Mouse (Mus musculus): ENCODE measurements around the gene Sprr3. TPM values are rescaled to one million over a fixed set of nuclear protein-coding genes. Genes with fewer than 3 reads are reported as not detected.
"Not testable (repeated sequence)": the region's sequence is repeated elsewhere in the genome, so short reads cannot be mapped to it uniquely, and the experiment has no call there.

Gene Sprr3
- not detected in 2 replicates for total RNA-seq (2021)
- long read RNA-seq, experiment 1 = 0 reads
- long read RNA-seq, experiment 2 = 0 reads

GRCm38 (mm10) chr3:92458620-92459019 lies at the start of gene Sprr3:
Sprr3 (minus strand) TSS chr3:92458720.
- DNase-seq = no peak

- no peak for DNase-seq
Observed at GRCm38 (mm10) chr3:92508185-92508584, 49.7 kb upstream of the Sprr3 start.

GRCm38 (mm10) chr3:92503528-92503927 lies 45.0 kb upstream of the Sprr3 start:
- DNase-seq = no peak

GRCm38 (mm10) chr3:92500393-92500792 lies 41.9 kb upstream of the Sprr3 start, which contains the start of gene Sprr4:
Sprr4 (minus strand) TSS chr3:92500493.
- DNase-seq = no peak

GRCm38 (mm10) chr3:92490262-92490661 lies 31.7 kb upstream of the Sprr3 start:
- not testable (repeated sequence) for DNase-seq

GRCm38 (mm10) chr3:92486307-92486706 lies 27.8 kb upstream of the Sprr3 start:
- DNase-seq = no peak

- peak; percentile 22 for DNase-seq
Observed at GRCm38 (mm10) chr3:92485863-92486262, 27.3 kb upstream of the Sprr3 start, which contains the start of gene Sprr1a. Sprr1a (minus strand) TSS chr3:92485895.

- DNase-seq = peak; percentile 13
Observed at GRCm38 (mm10) chr3:92481249-92481648, 22.7 kb upstream of the Sprr3 start.

- no peak for DNase-seq
Observed at GRCm38 (mm10) chr3:92470111-92470510, 11.6 kb upstream of the Sprr3 start.

GRCm38 (mm10) chr3:92467424-92467823 lies 8.9 kb upstream of the Sprr3 start:
- no peak for DNase-seq

GRCm38 (mm10) chr3:92466576-92466975 lies 8.1 kb upstream of the Sprr3 start:
- no peak for DNase-seq

GRCm38 (mm10) chr3:92455151-92455550 lies 3.4 kb downstream of the Sprr3 start:
- DNase-seq = no peak

- no peak for DNase-seq
Observed at GRCm38 (mm10) chr3:92440177-92440576, 18.3 kb downstream of the Sprr3 start.

- no peak for DNase-seq
Observed at GRCm38 (mm10) chr3:92438689-92439088, 19.8 kb downstream of the Sprr3 start, which contains the start of gene Sprr1b. Sprr1b (minus strand) TSS chr3:92438789.

- DNase-seq = no peak
Observed at GRCm38 (mm10) chr3:92432282-92432681, 26.2 kb downstream of the Sprr3 start, which contains the start of gene Sprr2k. Sprr2k (plus strand) TSS chr3:92432582.

- DNase-seq = no peak
Observed at GRCm38 (mm10) chr3:92429323-92429722, 29.2 kb downstream of the Sprr3 start, which contains the start of gene Gm9774. Gm9774 (minus strand) TSS chr3:92429423.

- DNase-seq = no peak
Observed at GRCm38 (mm10) chr3:92417782-92418181, 40.7 kb downstream of the Sprr3 start, which contains the start of gene Sprr2j-ps. Sprr2j-ps (plus strand) TSS chr3:92418082.

GRCm38 (mm10) chr3:92407691-92408090 lies 50.8 kb downstream of the Sprr3 start, which contains the start of gene Sprr2i:
Sprr2i (plus strand) TSS chr3:92407991.
- no peak for DNase-seq

Other genes starting within 250 kb of the Sprr3 start
- not detected in 2 replicates for gene Sprr2a1, start 242.9 kb downstream of the Sprr3 start, total RNA-seq (2021)
- gene Sprr2a2, start 242.8 kb downstream of the Sprr3 start, total RNA-seq (2021) = not detected in 2 replicates
- gene Sprr2a3, start 173.3 kb downstream of the Sprr3 start, total RNA-seq (2021) = not detected in 2 replicates
- gene Sprr2b, start 142.1 kb downstream of the Sprr3 start, total RNA-seq (2021) = not detected in 2 replicates
- gene Sprr2d, start 119.6 kb downstream of the Sprr3 start, total RNA-seq (2021) = not detected in 2 replicates
- not detected in 2 replicates for gene Sprr2e, start 106.6 kb downstream of the Sprr3 start, total RNA-seq (2021)
- gene Sprr2f, start 93.5 kb downstream of the Sprr3 start, total RNA-seq (2021) = not detected in 2 replicates
- not detected in 2 replicates for gene Sprr2h, start 73.0 kb downstream of the Sprr3 start, total RNA-seq (2021)
- gene Sprr2i, start 50.7 kb downstream of the Sprr3 start, total RNA-seq (2021) = not detected in 2 replicates
- gene Sprr2j-ps, start 40.6 kb downstream of the Sprr3 start, total RNA-seq (2021) = not detected in 2 replicates
- 1.6 and 7.1 TPM in 2 replicates for gene Gm9774, start 29.3 kb downstream of the Sprr3 start, total RNA-seq (2021)
- gene Sprr2k, start 26.1 kb downstream of the Sprr3 start, total RNA-seq (2021) = not detected in 2 replicates
- not detected in 2 replicates for gene Sprr1b, start 19.9 kb downstream of the Sprr3 start, total RNA-seq (2021)
- not detected in 2 replicates for gene Sprr1a, start 27.2 kb upstream of the Sprr3 start, total RNA-seq (2021)
- not detected in 2 replicates for gene Sprr4, start 41.8 kb upstream of the Sprr3 start, total RNA-seq (2021)
- not detected in 2 replicates for gene 2310046K23Rik, start 75.8 kb upstream of the Sprr3 start, total RNA-seq (2021)
- not detected in 2 replicates for gene Ivl, start 115.0 kb upstream of the Sprr3 start, total RNA-seq (2021)
- not detected in 2 replicates for gene Smcp, start 130.3 kb upstream of the Sprr3 start, total RNA-seq (2021)
- gene 2210017I01Rik, start 148.8 kb upstream of the Sprr3 start, total RNA-seq (2021) = not detected in 2 replicates
- gene Lce6a, start 162.9 kb upstream of the Sprr3 start, total RNA-seq (2021) = not detected in 2 replicates
- gene Lce1a1, start 189.6 kb upstream of the Sprr3 start, total RNA-seq (2021) = not detected in 2 replicates
- gene Lce1b, start 198.2 kb upstream of the Sprr3 start, total RNA-seq (2021) = not detected in 2 replicates
- not detected in 2 replicates for gene Lce1a2, start 211.6 kb upstream of the Sprr3 start, total RNA-seq (2021)
- gene Lce1c, start 220.5 kb upstream of the Sprr3 start, total RNA-seq (2021) = not detected in 2 replicates
- gene Lce1d, start 228.5 kb upstream of the Sprr3 start, total RNA-seq (2021) = not detected in 2 replicates

All from adrenal gland, postnatal 14 days (tissue).